11 mouse cellular contexts compared by ENCODE assay signal in genomic region chr2:120606021-120606690, GRCm38 (mm10). TPM values are rescaled to one million over a fixed set of nuclear protein-coding genes. Genes with fewer than 3 reads are reported as not detected.
DNase-seq lines count a peak whose midpoint lies in the region; ATAC-seq and TF ChIP-seq lines count a peak whose summit lies in the region.
"Had no signal": no experiment of that assay in that cellular context is flagged by ENCODE, and none has a peak within 500 bp of the region (broad histone marks: within the 10 kb centered on the region; RNA-seq: fewer than 3 reads in every experiment).

No protein-coding gene starts in this region.

- H3K4me3 ChIP-seq in gastrocnemius, adult 2 months, result no peak overlapping the region
- H3K4me3 ChIP-seq in lung, postnatal 0 days (ENCODE audit: low read depth, low read length), result no peak overlapping the region
- H3K4me3 ChIP-seq: limb, embryonic 15.5 days had no signal

- 86% methylated on average over 6 of the region's 6 CpGs for WGBS in lung, postnatal 0 days

- H3K27me3 ChIP-seq in lung, postnatal 0 days (replicated peaks; ENCODE audit: insufficient read depth, low read length), result no peaks in the 10 kb centered on the region
- H3K27me3 ChIP-seq: limb, embryonic 15.5 days had no signal

- H3K4me2 ChIP-seq in lung, postnatal 0 days (replicated peaks; ENCODE audit: low read depth, low read length), result no peak overlapping the region
- H3K4me2 ChIP-seq: limb, embryonic 15.5 days had no signal

- H3K9ac ChIP-seq in lung, postnatal 0 days (replicated peaks; ENCODE audit: low read depth), result no peak overlapping the region
- H3K9ac ChIP-seq: limb, embryonic 15.5 days had no signal

- TF ChIP-seq CTCF in gastrocnemius, adult 2 months (IDR thresholded peaks at IDR 0.05), result peak; percentile 54
- peak; percentile 58 for TF ChIP-seq CTCF in lung, postnatal 0 days (IDR thresholded peaks at IDR 0.05)

- intact Hi-C loops in gastrocnemius, adult 2 months (cut with DNase I), result loop anchor here (5.0 kb wide), 2 partner anchors 79 to 124 kb away; no protein-coding TSS in a partner anchor
- intact Hi-C loops in gastrocnemius, postnatal 14 days (cut with DNase I; ENCODE audit: low total_unique reads), result loop anchor here (5.0 kb wide), 1 partner anchor 79 kb away; no protein-coding TSS in a partner anchor

- H3K27ac ChIP-seq in gastrocnemius, adult 2 months, result no peak overlapping the region
- no peak overlapping the region for H3K27ac ChIP-seq in lung, postnatal 0 days (ENCODE audit: low read length)
- H3K27ac ChIP-seq: limb, embryonic 15.5 days had no signal

- H3K9me3 ChIP-seq in lung, postnatal 0 days (ENCODE audit: low read length), result no peaks in the 10 kb centered on the region
- H3K9me3 ChIP-seq: limb, embryonic 15.5 days had no signal

- TF ChIP-seq EP300 in lung, postnatal 0 days (IDR thresholded peaks at IDR 0.05), result no peak

- peaks cover 3% of the 10 kb centered on the region; the same call in 1 of the 2 replicates for H3K4me1 ChIP-seq in lung, postnatal 0 days (ENCODE audit: insufficient read depth, low read depth, low read length)

- ATAC-seq in lung, postnatal 0 days, result no peak
- peak; percentile 41 for ATAC-seq in megakaryocyte progenitor cell, adult 5-6 weeks (replicated peaks; ENCODE audit: poor library complexity)

- 0 out of 2 replicates have a peak, but pooled peaks cover 8% of the 10 kb centered on the region for H3K36me3 ChIP-seq in lung, postnatal 0 days (ENCODE audit: insufficient read depth, low read length)

- DNase-seq in gastrocnemius, adult 2 months, result no peak
- no peak for DNase-seq in gastrocnemius, postnatal 14 days
- DNase-seq in lung, postnatal 0 days (ENCODE audit: low spot score), result peak; percentile 27
- no peak for DNase-seq in lung, postnatal 25 days (ENCODE audit: low spot score)
- peak; percentile 41 for DNase-seq in MEL-GATA-1-ER (ENCODE audit: extremely low read depth, low read depth)
- no peak for DNase-seq in urinary bladder, postnatal 14 days (ENCODE audit: low spot score)
- no peak for DNase-seq in kidney, postnatal 10 days
- DNase-seq: cerebellum, postnatal 25 days; gastrocnemius, postnatal 25 days had no signal

RNA-seq across cellular contexts. Expression of gene Haus2, which starts 3.0 kb away (rescaled TPM):
- 1 to 10 TPM; 5.7 to 8.6 TPM for total RNA-seq in gastrocnemius, adult 2 months (2021)
- 1 to 10 TPM; 6.5 to 6.6 TPM for total RNA-seq in gastrocnemius, postnatal 14 days (2021)
- polyA plus RNA-seq in lung, postnatal 0 days (2015; fragmentation: Nextera tagmentation; extraction: Ambion mirVana), result 13.2 and 14.2 TPM in 2 replicates
- 28.5 and 29.9 TPM in 2 replicates for total RNA-seq in megakaryocyte progenitor cell, adult 5-6 weeks (2015)
- total RNA-seq in megakaryocyte progenitor cell, adult 5-6 weeks (2017), result 17.6 and 17.7 TPM in 2 replicates

RNA-seq across cellular contexts. Expression of gene Lrrc57, which starts 3.2 kb away (rescaled TPM):
- total RNA-seq in gastrocnemius, adult 2 months (2021), result 10 to 100 TPM in 1 of 2 experiments, 1 to 10 TPM in 1; 9.9 to 13.9 TPM
- total RNA-seq in gastrocnemius, postnatal 14 days (2021), result 10 to 100 TPM; 10.3 to 13.2 TPM
- polyA plus RNA-seq in lung, postnatal 0 days (2015; fragmentation: Nextera tagmentation; extraction: Ambion mirVana), result 24.7 and 28.2 TPM in 2 replicates
- total RNA-seq in megakaryocyte progenitor cell, adult 5-6 weeks (2015), result 21.4 and 25.6 TPM in 2 replicates
- 16.5 and 22.9 TPM in 2 replicates for total RNA-seq in megakaryocyte progenitor cell, adult 5-6 weeks (2017)

RNA-seq across cellular contexts. Expression of gene Stard9, which starts 22.8 kb away (rescaled TPM):
- total RNA-seq in gastrocnemius, adult 2 months (2021), result 1 to 10 TPM; 3.0 TPM
- total RNA-seq in gastrocnemius, postnatal 14 days (2021), result 1 to 10 TPM; 8.5 to 8.6 TPM
- polyA plus RNA-seq in lung, postnatal 0 days (2015; fragmentation: Nextera tagmentation; extraction: Ambion mirVana), result 15.4 and 17.8 TPM in 2 replicates
- 1.2 and 2.5 TPM in 2 replicates for total RNA-seq in megakaryocyte progenitor cell, adult 5-6 weeks (2015)
- total RNA-seq in megakaryocyte progenitor cell, adult 5-6 weeks (2017), result 1.3 TPM in 2 replicates

RNA-seq across cellular contexts. Expression of gene Snap23, which starts 38.7 kb away (rescaled TPM):
- total RNA-seq in gastrocnemius, adult 2 months (2021), result 10 to 100 TPM; 42.6 to 57.5 TPM
- 10 to 100 TPM; 43.1 to 47.7 TPM for total RNA-seq in gastrocnemius, postnatal 14 days (2021)
- 40.0 and 48.0 TPM in 2 replicates for polyA plus RNA-seq in lung, postnatal 0 days (2015; fragmentation: Nextera tagmentation; extraction: Ambion mirVana)
- total RNA-seq in megakaryocyte progenitor cell, adult 5-6 weeks (2015), result 63.4 and 64.3 TPM in 2 replicates
- total RNA-seq in megakaryocyte progenitor cell, adult 5-6 weeks (2017), result 86.2 and 131 TPM in 2 replicates

RNA-seq across cellular contexts. Expression of gene Zfp106, which starts 42.5 kb away (rescaled TPM):
- 100 to 1,000 TPM; 635 to 796 TPM for total RNA-seq in gastrocnemius, adult 2 months (2021)
- total RNA-seq in gastrocnemius, postnatal 14 days (2021), result 100 to 1,000 TPM; 287 to 310 TPM
- 28.2 and 28.5 TPM in 2 replicates for polyA plus RNA-seq in lung, postnatal 0 days (2015; fragmentation: Nextera tagmentation; extraction: Ambion mirVana)
- 89.6 and 117 TPM in 2 replicates for total RNA-seq in megakaryocyte progenitor cell, adult 5-6 weeks (2015)
- 91.5 and 94.4 TPM in 2 replicates for total RNA-seq in megakaryocyte progenitor cell, adult 5-6 weeks (2017)

Comparison
In these comparisons a context has a peak if more than half of its experiments do, and no peak if none do; other contexts are left out.
1. DNase-seq: peak in lung, postnatal 0 days (single experiment) and MEL-GATA-1-ER (single experiment); none in gastrocnemius, adult 2 months (single experiment), gastrocnemius, postnatal 14 days (single experiment), lung, postnatal 25 days (single experiment), urinary bladder, postnatal 14 days (single experiment) and kidney, postnatal 10 days (single experiment).